Mouse (Mus musculus) cerebellum, postnatal 14 days (tissue): ENCODE measurements around the gene Barx2.

Experiments
- DNase-seq, 2 experiments: peaks; one replicate each; pipeline ENCODE4 v3.0.0; 2021; ENCODE audit warnings: mixed read lengths in 2 of 2

Gene Barx2

GRCm38 (mm10) chr9:31886258-31886657, 27.0 kb downstream of the Barx2 start:
- no peak for DNase-seq

GRCm38 (mm10) chr9:31882376-31882775, 30.9 kb downstream of the Barx2 start:
- DNase-seq = no peak

- no peak for DNase-seq
These were observed 37.7 kb downstream of the Barx2 start for GRCm38 (mm10) chr9:31875556-31875955.

GRCm38 (mm10) chr9:31874236-31874635, 39.0 kb downstream of the Barx2 start:
- no peak for DNase-seq

GRCm38 (mm10) chr9:31871410-31871809, 41.9 kb downstream of the Barx2 start:
- DNase-seq = no peak

GRCm38 (mm10) chr9:31868823-31869460, 44.3 kb downstream of the Barx2 start:
- no peak for DNase-seq

GRCm38 (mm10) chr9:31863830-31864229, 49.4 kb downstream of the Barx2 start:
- no peak for DNase-seq

GRCm38 (mm10) chr9:31859446-31859845, 53.8 kb downstream of the Barx2 start:
- DNase-seq = no peak

GRCm38 (mm10) chr9:31858720-31859340, 54.4 kb downstream of the Barx2 start:
- peak in 1 of 2 experiments; percentile 26 for DNase-seq

- DNase-seq = no peak
These were observed 55.8 kb downstream of the Barx2 start for GRCm38 (mm10) chr9:31857512-31857911.

GRCm38 (mm10) chr9:31856437-31856836, 56.8 kb downstream of the Barx2 start:
- DNase-seq = no peak

- DNase-seq = no peak
These were observed 57.6 kb downstream of the Barx2 start for GRCm38 (mm10) chr9:31855668-31856067.

- no peak for DNase-seq
These were observed 61.6 kb downstream of the Barx2 start for GRCm38 (mm10) chr9:31851710-31852109.

GRCm38 (mm10) chr9:31850706-31851105, 62.6 kb downstream of the Barx2 start:
- DNase-seq = no peak

- DNase-seq = no peak
These were observed 63.9 kb downstream of the Barx2 start for GRCm38 (mm10) chr9:31849387-31849786.

GRCm38 (mm10) chr9:31844614-31845013, 68.6 kb downstream of the Barx2 start:
- DNase-seq = peak in 1 of 2 experiments; percentile 7

GRCm38 (mm10) chr9:31841108-31841815, 72.0 kb downstream of the Barx2 start:
- no peak for DNase-seq

GRCm38 (mm10) chr9:31840571-31840970, 72.7 kb downstream of the Barx2 start:
- DNase-seq = no peak

GRCm38 (mm10) chr9:31840037-31840436, 73.2 kb downstream of the Barx2 start:
- DNase-seq = no peak

GRCm38 (mm10) chr9:31839106-31840027, 73.9 kb downstream of the Barx2 start:
- no peak for DNase-seq

GRCm38 (mm10) chr9:31838047-31838446, 75.2 kb downstream of the Barx2 start:
- no peak for DNase-seq

- DNase-seq = peak; percentile 2 to 4
These were observed 104.5 kb downstream of the Barx2 start for GRCm38 (mm10) chr9:31808753-31809152.

GRCm38 (mm10) chr9:31802641-31803040, 110.6 kb downstream of the Barx2 start:
- no peak for DNase-seq
